Mouse (Mus musculus) midbrain, embryonic 12.5 days (tissue): ENCODE measurements around the gene Sorbs2. TPM values are rescaled to one million over a fixed set of nuclear protein-coding genes. Genes with fewer than 3 reads are reported as not detected.

ENCODE experiments used
- ATAC-seq: fragments of 200-750 bp; cut with Nextera tagmentation; 2 replicates; pipeline ENCODE4 v1.8.0; 2017; ENCODE audit warnings: low read depth, moderate TSS enrichment, moderate library complexity; ENCODE audit not compliant: low FRiP score
- H3K27ac ChIP-seq: fragments of 300-500 bp; sonication (generic); replicated peaks from 2 replicates; pipeline ENCODE4 v1.5.1; 2016; ENCODE audit warnings: mild to moderate bottlenecking
- H3K27me3 ChIP-seq: fragments of 300-500 bp; sonication (generic); 2 replicates; pipeline ENCODE4 v1.6.1; 2016; ENCODE audit warnings: mild to moderate bottlenecking
- H3K36me3 ChIP-seq: fragments of 300-500 bp; sonication (generic); 2 replicates; pipeline ENCODE4 v1.6.1; 2016
- H3K4me1 ChIP-seq: fragments of 300-500 bp; sonication (generic); 2 replicates; pipeline ENCODE4 v1.6.1; 2016
- H3K4me2 ChIP-seq: fragments of 300-500 bp; sonication (generic); replicated peaks from 2 replicates; pipeline ENCODE4 v1.6.1; 2016; ENCODE audit warnings: mild to moderate bottlenecking, moderate library complexity
- H3K4me3 ChIP-seq: fragments of 300-500 bp; sonication (generic); 2 replicates; pipeline ENCODE4 v1.5.1; 2016; ENCODE audit warnings: mild to moderate bottlenecking
- H3K9ac ChIP-seq: fragments of 300-500 bp; sonication (generic); replicated peaks from 2 replicates; pipeline ENCODE4 v1.6.1; 2016; ENCODE audit warnings: mild to moderate bottlenecking, moderate library complexity
- H3K9me3 ChIP-seq: fragments of 300-500 bp; sonication (generic); 2 replicates; pipeline ENCODE4 v1.6.1; 2016; ENCODE audit warnings: mild to moderate bottlenecking
- WGBS: fragments of 180-500 bp; shearing (Covaris S2); methylation state at CpG from one replicate; pipeline ENCODE4 v1.1.7; 2016; 5-methylcytosine and 5-hydroxymethylcytosine counted together
- polyA plus RNA-seq: library from polyadenylated mRNA; unstranded; fragments of >200 nt; fragmentation: Nextera tagmentation; extraction: Ambion mirVana; gene quantifications from 2 replicates; pipeline ENCODE4 v1.2.1, GENCODE M21; 2016

Sorbs2 gene
- polyA plus RNA-seq, 1 experiment from 2014 or later, result 83.2 TPM

DNA sequence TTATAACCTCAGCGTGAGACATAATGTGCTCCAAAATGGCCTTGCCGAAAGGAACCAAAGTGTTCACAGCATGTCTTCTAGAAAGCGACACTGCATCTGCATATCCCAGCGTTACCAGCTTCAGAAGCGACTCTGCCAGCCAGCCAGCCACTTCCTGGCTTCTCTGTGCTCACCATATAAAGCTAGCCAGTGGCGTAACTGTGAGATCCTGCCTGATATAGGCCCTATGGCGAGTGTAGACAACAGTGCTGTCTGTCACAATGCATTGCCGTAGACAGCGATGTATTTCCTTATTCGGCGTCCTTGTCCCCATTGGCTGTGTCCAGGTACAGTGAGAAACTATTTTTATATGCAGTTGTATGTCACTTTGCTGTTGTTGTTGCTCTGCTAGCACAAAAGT is 258.6 kb downstream of the Sorbs2 start:
- Histone ChIP-seq H3K4me3 (no peak overlapping the region), H3K4me2 (no peak overlapping the region), H3K9me3 (no peaks in the 10 kb centered on the region), H3K36me3 (peaks cover 22% of the 10 kb centered on the region; the same call in 1 of the 2 replicates), H3K9ac (no peak overlapping the region), H3K27me3 (no peaks in the 10 kb centered on the region), H3K4me1 (peaks cover 6% of the 10 kb centered on the region; the same call in 1 of the 2 replicates), H3K27ac (no peak overlapping the region)
- no peak for ATAC-seq
- WGBS, result 85% methylated on average over 11 of the region's 11 CpGs

DNA sequence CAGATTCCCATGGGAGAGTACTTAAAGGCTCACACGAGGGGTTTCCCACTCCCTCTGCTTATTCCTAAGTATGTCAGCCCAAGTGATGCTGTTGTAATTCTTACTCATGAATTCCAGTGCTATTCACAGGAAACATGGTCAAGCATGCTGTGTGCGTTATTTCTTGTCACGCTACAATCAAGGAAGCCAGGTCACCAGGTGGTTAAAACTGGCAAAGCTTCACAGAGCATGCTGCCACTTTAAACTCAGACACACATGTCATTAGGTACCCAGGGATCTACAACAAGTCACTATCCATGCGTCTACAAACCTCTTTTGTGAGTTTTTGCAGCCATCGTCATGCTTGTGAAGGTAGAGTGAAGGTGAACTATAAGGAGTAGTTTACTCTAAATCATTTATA is 267.3 kb downstream of the Sorbs2 start:
- no peaks in the 10 kb centered on the region for H3K4me1 ChIP-seq
- H3K4me2 ChIP-seq, result no peak overlapping the region
- 90% methylated on average over 5 of the region's 5 CpGs for WGBS
- H3K27me3 ChIP-seq, result no peaks in the 10 kb centered on the region
- H3K36me3 ChIP-seq, result peaks cover 56% of the 10 kb centered on the region
- no peak for ATAC-seq
- H3K4me3 ChIP-seq, result no peak overlapping the region
- H3K27ac ChIP-seq, result no peak overlapping the region
- no peak overlapping the region for H3K9ac ChIP-seq
- no peaks in the 10 kb centered on the region for H3K9me3 ChIP-seq

DNA sequence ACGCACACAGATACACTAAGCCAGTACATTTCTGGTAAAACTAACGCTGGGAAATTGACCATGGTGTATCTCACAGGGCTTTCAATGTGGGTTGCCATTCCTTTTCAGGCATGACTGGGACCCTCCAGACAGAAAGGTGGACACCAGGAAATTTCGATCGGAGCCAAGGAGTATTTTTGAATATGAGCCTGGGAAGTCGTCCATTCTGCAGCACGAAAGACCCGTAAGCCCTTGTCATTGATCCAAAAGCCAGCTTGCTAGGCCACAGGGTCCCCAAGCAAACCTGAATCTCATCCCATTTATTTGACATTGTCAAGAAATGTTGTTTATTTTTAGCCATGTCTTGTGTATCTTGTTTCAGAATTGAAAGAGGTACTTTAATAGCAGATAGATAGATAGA is 267.9 kb downstream of the Sorbs2 start:
- WGBS, result 94% methylated on average over 7 of the region's 7 CpGs
- no peaks in the 10 kb centered on the region for H3K4me1 ChIP-seq
- H3K9ac ChIP-seq, result no peak overlapping the region
- no peaks in the 10 kb centered on the region for H3K9me3 ChIP-seq
- no peak overlapping the region for H3K4me2 ChIP-seq
- H3K36me3 ChIP-seq, result peaks cover 51% of the 10 kb centered on the region
- H3K27ac ChIP-seq, result no peak overlapping the region
- H3K27me3 ChIP-seq, result no peaks in the 10 kb centered on the region
- ATAC-seq, result no peak
- no peak overlapping the region for H3K4me3 ChIP-seq

DNA sequence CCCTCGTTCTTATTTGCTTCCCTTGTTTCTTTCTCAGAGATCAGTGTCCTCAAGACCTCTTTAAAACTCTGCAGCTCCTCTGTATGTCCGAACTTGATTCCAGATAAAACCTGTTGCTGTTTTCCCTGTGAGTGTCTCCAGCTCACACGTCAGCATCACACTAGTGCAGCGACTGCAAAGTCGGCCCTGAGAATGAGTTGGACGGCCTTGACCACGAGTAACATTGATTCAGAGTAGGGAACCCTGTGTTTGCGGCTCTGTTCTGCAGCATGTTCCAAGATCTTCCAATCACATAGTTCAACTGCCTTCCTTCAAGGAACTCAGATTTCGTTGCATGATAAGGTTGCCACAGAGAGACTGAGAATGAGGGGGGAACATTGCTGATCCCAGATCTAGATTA is 268.8 kb downstream of the Sorbs2 start:
- Histone ChIP-seq H3K27ac (no peak overlapping the region), H3K4me1 (no peaks in the 10 kb centered on the region), H3K27me3 (no peaks in the 10 kb centered on the region), H3K9me3 (no peaks in the 10 kb centered on the region), H3K4me3 (no peak overlapping the region), H3K36me3 (peaks cover 43% of the 10 kb centered on the region), H3K4me2 (no peak overlapping the region), H3K9ac (no peak overlapping the region)
- 93% methylated on average over 9 of the region's 9 CpGs for WGBS
- no peak for ATAC-seq

DNA sequence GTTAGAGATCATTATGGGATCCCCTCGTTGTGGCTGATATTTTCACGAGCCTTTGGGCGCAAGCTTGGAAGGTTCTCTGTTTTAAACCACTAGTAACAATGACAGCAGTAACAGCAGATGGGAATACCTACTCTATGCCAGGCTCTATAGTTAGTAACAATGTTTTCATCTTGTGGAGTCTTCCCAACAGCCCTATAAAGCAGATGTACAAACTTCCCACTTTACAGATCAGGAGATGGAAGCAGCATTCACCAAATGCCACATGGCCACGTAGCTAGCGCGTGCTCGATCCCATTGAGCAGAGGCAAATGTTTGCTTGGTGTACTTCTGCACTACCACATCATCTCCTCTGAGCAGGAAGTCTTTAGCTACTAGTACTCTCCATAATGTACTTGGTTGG is 269.4 kb downstream of the Sorbs2 start:
- H3K4me3 ChIP-seq, result no peak overlapping the region
- H3K9ac ChIP-seq, result no peak overlapping the region
- H3K27ac ChIP-seq, result no peak overlapping the region
- H3K27me3 ChIP-seq, result no peaks in the 10 kb centered on the region
- H3K9me3 ChIP-seq, result no peaks in the 10 kb centered on the region
- H3K4me2 ChIP-seq, result no peak overlapping the region
- H3K4me1 ChIP-seq, result no peaks in the 10 kb centered on the region
- H3K36me3 ChIP-seq, result peaks cover 37% of the 10 kb centered on the region
- 97% methylated on average over 7 of the region's 7 CpGs for WGBS
- no peak for ATAC-seq

DNA sequence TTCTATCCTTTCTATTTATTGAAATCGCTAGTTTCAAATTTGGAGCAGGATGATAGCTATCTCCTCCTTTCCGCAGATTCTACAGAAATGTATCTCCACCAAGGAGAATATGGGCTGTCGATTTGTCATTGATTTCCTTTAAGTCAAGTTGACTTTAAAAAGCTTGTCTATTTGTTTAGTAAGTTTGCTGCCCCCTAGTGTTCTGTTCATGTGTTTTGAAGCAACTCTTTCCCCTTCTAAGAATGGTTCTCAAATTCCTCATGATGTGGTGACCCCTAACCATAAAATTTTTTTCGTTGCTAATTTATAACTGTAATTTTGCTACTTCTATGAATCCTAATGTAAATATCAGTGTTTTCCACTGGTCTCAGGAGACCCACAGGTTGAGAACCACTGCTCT is 273.0 kb downstream of the Sorbs2 start:
- no peak overlapping the region for H3K27ac ChIP-seq

DNA sequence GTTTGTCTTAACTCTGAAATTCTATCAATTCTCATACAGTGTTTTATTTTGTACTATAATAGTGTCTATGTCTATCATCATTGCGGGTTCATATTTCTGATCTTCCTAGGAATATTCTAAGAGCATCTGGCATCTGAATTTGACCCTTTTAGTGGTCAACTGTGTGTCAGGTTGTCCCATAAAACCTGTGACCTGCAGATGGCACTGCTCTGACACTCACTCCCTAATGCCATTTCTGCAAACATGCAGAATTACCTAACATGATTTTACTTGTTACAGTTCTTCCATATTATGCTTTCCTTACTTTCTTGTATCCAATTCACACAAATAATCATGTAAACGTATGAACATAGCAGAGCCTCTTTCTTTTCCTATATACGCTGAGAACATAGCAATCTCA is 281.0 kb downstream of the Sorbs2 start:
- H3K9ac ChIP-seq, result no peak overlapping the region
- no peak for ATAC-seq
- H3K36me3 ChIP-seq, result peaks cover 14% of the 10 kb centered on the region
- no peaks in the 10 kb centered on the region for H3K27me3 ChIP-seq
- H3K27ac ChIP-seq, result no peak overlapping the region
- no peaks in the 10 kb centered on the region for H3K4me1 ChIP-seq
- H3K4me3 ChIP-seq, result no peak overlapping the region
- no peak overlapping the region for H3K4me2 ChIP-seq
- no peaks in the 10 kb centered on the region for H3K9me3 ChIP-seq
- WGBS, result 90% methylated on average over 3 of the region's 3 CpGs

More for the DNA sequence above, 273.0 kb downstream of the Sorbs2 start:
- Histone ChIP-seq H3K4me1 (no peaks in the 10 kb centered on the region), H3K9ac (no peak overlapping the region), H3K4me3 (no peak overlapping the region), H3K9me3 (no peaks in the 10 kb centered on the region), H3K36me3 (peaks cover 22% of the 10 kb centered on the region), H3K4me2 (no peak overlapping the region), H3K27me3 (no peaks in the 10 kb centered on the region)
- no peak for ATAC-seq
- 63% methylated on average over 4 of the region's 4 CpGs for WGBS

DNA sequence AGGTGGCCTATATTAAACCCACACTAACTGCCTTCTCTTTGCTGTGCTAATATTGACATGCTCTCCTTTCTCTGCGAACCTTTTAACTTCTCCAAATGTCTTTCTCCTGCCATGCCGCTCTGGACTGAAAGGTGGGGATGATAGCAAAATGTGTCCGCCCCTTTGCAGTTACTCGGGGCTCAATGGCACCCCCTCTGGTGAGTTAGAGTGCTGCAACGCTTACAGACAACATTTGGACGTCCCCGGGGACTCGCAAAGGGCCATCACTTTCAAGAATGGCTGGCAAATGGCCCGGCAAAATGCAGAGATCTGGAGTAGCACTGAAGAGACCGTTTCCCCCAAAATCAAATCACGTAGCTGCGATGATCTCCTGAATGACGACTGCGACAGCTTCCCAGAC is 287.3 kb downstream of the Sorbs2 start:
- ATAC-seq, result no peak
- 91% methylated on average over 14 of the region's 14 CpGs for WGBS
- peaks cover 37% of the 10 kb centered on the region for H3K36me3 ChIP-seq
- H3K4me2 ChIP-seq, result no peak overlapping the region
- no peaks in the 10 kb centered on the region for H3K27me3 ChIP-seq
- H3K9ac ChIP-seq, result no peak overlapping the region
- no peak overlapping the region for H3K4me3 ChIP-seq
- H3K4me1 ChIP-seq, result no peaks in the 10 kb centered on the region
- no peak overlapping the region for H3K27ac ChIP-seq
- H3K9me3 ChIP-seq, result no peaks in the 10 kb centered on the region

DNA sequence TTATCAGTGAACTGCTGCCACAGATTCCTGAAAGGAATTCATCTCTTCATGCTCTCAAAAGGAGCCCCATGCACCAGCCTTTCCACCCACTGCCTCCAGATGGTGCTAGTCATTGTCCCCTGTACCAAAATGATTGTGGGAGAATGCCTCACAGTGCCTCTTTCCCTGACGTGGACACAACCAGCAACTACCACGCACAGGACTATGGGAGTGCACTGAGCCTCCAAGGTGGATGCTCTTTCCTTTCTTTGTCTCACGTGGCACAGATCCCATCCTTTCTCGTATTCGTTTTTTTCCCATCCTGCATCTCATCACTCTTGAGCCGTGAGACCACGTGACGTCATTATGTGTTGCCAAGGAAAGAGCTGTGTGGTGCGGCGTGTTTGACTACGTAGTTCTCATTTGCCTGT is 288.7 kb downstream of the Sorbs2 start:
- Histone ChIP-seq H3K4me2 (no peak overlapping the region), H3K9me3 (no peaks in the 10 kb centered on the region), H3K36me3 (peaks cover 41% of the 10 kb centered on the region), H3K9ac (no peak overlapping the region), H3K4me3 (no peak overlapping the region), H3K27me3 (no peaks in the 10 kb centered on the region), H3K4me1 (no peaks in the 10 kb centered on the region), H3K27ac (no peak overlapping the region)
- WGBS, result 67% methylated on average over 11 of the region's 11 CpGs
- ATAC-seq, result no peak

DNA sequence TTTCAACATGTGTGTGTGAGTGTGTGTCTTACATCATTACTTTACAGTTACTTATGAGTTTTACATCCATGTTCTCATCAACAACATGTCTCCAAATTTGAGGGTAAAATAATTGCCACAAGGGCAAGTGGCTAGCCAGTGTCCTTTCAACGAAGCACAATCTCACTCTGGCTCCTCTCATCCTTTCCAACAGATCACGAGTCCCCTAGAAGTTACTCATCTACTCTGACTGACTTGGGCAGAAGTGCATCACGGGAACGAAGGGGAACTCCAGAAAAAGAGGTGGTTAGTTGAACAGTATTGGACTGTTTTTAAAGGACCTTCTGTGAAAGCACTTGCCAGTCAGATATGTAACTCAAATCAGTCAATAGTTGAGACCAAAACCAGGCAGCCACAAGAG is 291.9 kb downstream of the Sorbs2 start:
- H3K4me1 ChIP-seq, result no peaks in the 10 kb centered on the region
- H3K27ac ChIP-seq, result no peak overlapping the region
- no peak for ATAC-seq
- no peak overlapping the region for H3K9ac ChIP-seq
- H3K9me3 ChIP-seq, result no peaks in the 10 kb centered on the region
- H3K36me3 ChIP-seq, result peaks cover 42% of the 10 kb centered on the region
- WGBS, result 92% methylated on average over 4 of the region's 4 CpGs
- no peak overlapping the region for H3K4me2 ChIP-seq
- no peaks in the 10 kb centered on the region for H3K27me3 ChIP-seq
- H3K4me3 ChIP-seq, result no peak overlapping the region

DNA sequence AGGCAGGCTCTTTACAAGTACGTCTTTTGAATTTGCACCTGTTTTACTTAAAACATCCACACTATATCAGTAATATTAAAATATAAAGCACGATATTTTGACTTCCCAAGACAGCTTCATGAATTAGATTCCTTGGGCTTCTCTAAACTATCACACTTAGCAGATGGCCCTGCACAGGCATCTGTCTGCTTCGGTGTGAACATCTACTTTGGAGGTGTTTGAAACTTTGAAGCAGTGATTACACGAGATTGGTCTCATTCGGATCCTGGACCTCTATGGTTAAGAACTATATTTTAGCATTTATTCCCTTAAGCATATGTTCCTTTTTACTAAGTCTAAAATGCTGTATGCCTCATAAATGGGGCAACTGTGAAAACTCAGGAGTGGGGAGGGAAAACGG is 301.0 kb downstream of the Sorbs2 start:
- H3K27me3 ChIP-seq, result no peaks in the 10 kb centered on the region
- H3K36me3 ChIP-seq, result peaks cover 54% of the 10 kb centered on the region
- no peaks in the 10 kb centered on the region for H3K9me3 ChIP-seq
- H3K4me1 ChIP-seq, result no peaks in the 10 kb centered on the region
- ATAC-seq, result no peak
- no peak overlapping the region for H3K4me2 ChIP-seq
- no peak overlapping the region for H3K9ac ChIP-seq
- H3K4me3 ChIP-seq, result no peak overlapping the region
- no peak overlapping the region for H3K27ac ChIP-seq
- 95% methylated on average over 6 of the region's 6 CpGs for WGBS

DNA sequence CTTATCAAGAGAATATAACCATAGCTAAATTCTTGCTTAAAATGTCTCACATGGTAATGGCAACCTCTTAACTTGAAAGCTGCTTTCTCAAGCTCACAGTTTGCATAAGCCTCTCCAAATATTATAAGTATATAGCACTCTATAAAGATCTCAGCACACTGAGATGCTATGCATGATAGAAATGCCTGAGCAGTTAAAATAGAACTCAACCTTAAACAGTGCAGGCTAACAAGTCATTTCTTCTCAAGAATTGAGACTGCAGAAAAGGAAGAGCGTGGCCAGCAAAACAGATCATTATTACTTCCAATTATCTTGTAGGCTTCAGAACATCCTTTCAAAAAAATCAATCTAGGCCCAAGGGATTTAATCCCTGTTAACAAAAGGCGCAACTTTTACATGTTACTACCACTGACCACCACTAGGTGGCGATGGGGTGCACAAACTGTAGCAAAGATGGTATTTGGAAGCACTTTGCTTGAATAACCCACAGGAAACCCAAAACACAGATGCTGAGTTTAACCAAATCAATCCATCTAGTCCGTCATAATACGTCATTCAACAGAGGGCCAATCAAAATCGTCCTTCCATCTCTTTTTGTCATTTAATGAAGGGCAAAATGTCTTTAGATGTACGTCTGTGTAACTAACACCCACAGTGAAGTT is 309.3 kb downstream of the Sorbs2 start:
- Histone ChIP-seq H3K9me3 (no peaks in the 10 kb centered on the region), H3K4me3 (no peak overlapping the region), H3K36me3 (peaks cover 32% of the 10 kb centered on the region), H3K27me3 (no peaks in the 10 kb centered on the region), H3K27ac (no peak overlapping the region), H3K4me2 (no peak overlapping the region), H3K9ac (no peak overlapping the region), H3K4me1 (no peaks in the 10 kb centered on the region)
- 24% methylated on average over 7 of the region's 7 CpGs for WGBS
- peak; percentile 52; the same call in 1 of the 2 replicates for ATAC-seq

DNA sequence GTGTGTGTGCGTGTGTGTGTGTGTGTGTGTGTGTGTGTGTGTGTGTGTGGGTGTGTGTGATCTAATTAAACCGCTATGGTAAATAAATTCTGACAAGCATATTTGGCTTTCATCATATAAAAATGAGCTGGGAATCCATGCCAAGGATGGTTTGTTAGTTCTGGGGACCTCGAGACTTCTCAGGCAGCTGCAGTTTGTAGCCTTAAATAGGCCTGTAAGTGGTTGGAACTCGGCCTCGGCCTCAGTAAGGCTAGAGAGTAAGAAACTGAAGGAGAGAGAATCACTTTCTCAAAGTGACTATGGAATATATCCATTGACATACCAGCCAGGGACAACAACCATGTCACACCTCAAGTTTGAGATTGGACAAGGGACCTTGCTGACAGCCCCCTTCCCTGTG is 314.1 kb downstream of the Sorbs2 start:
- Histone ChIP-seq H3K36me3 (peaks cover 41% of the 10 kb centered on the region), H3K4me1 (no peaks in the 10 kb centered on the region), H3K4me2 (no peak overlapping the region), H3K9ac (no peak overlapping the region), H3K9me3 (no peaks in the 10 kb centered on the region), H3K27me3 (no peaks in the 10 kb centered on the region), H3K4me3 (no peak overlapping the region), H3K27ac (no peak overlapping the region)
- ATAC-seq, result no peak
- WGBS, result 90% methylated on average over 5 of the region's 5 CpGs
